Mouse (Mus musculus): ENCODE results near the gene Gm36028. TPM values are rescaled to one million over a fixed set of nuclear protein-coding genes. Genes with fewer than 3 reads are reported as not detected.

Gm36028 gene
- polyA plus RNA-seq, 1 experiment: 0.08 TPM

DNA sequence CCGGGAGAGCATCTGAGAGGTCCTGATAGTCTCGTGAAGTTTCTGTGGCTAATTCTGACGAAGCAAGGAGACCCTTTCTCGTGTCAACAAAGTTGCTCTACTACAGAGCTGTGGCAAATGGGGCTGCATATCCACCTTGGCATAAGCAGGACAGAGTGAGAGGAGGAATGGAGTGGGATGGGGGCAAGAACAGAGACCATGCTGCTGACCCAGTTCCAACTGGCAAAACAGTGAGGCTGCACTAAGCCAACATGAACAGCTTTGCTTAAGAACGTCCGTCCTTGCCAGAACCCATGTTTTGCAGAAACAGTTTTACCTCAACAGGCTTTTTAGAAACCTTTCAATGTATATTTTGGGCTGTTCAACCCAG is 51.3 kb downstream of the Gm36028 start:
- Histone ChIP-seq H3K4me3 (no peak overlapping the region), H3K36me3 (ENCODE audit: control insufficient read depth, insufficient read depth) (peaks cover 5% of the 10 kb centered on the region)

DNA sequence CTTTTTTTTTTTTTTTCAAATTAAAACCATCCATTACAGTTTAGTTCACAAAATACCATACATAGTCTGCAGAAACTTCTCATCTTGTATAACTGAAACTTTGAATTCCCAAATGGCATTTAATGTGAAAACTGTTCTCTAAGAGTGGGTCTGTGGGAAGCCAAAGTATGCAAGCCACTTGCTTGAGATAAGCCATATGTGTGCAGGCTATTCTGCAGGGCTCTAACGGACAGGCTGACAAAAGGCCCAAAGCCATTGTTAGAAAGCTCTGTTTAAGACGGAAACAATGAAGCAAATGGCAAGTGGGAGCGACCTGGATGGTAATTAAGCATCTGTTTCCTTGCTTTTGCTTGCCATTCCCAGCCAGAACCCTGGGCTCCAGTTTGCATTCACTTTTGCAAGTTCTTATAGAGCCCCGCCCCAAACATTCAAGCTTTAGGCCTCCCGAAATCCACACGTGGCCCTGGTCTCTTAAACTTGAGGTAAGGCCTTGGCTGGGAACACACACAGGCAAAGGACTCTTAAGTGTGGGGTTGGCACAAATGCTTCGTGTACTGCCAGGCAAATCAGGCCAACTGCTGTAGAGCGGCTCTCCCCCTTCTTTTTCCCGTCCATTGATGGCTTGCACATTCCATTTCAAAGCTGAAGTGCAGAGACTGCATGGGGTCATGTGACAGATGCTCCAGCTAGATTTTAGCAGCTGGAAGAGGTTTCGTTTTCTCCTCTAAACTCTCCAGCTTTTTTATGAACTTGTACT is 51.9 kb downstream of the Gm36028 start:
- Histone ChIP-seq H3K4me2 (ENCODE audit: low read depth) (no peak overlapping the region), H3K79me2 (ENCODE audit: control insufficient read depth, insufficient read depth) (peaks cover 8% of the 10 kb centered on the region), H3K36me3 (ENCODE audit: control insufficient read depth, insufficient read depth) (peaks cover 8% of the 10 kb centered on the region), H3ac (ENCODE audit: control insufficient read depth, insufficient read length) (no peak overlapping the region), H3K4me3 (no peak overlapping the region), H3K27me3 (ENCODE audit: control insufficient read depth, insufficient read depth, insufficient read length) (no peaks in the 10 kb centered on the region)
- TF ChIP-seq E2F4 (IDR thresholded peaks at IDR 0.05; ENCODE audit: insufficient read depth) (no peak), USF1 (IDR thresholded peaks at IDR 0.05; ENCODE audit: low read depth) (peak; percentile 6)

More for the DNA sequence above, 51.3 kb downstream of the Gm36028 start:
- TF ChIP-seq TCF12 (IDR thresholded peaks at IDR 0.05; ENCODE audit: insufficient read depth, poor library complexity, severe bottlenecking): no peak
- TF ChIP-seq USF1 (IDR thresholded peaks at IDR 0.05; ENCODE audit: low read depth): no peak
- no peak for TF ChIP-seq POLR2A (IDR thresholded peaks at IDR 0.05; ENCODE audit: insufficient read length, low read depth)
- TF ChIP-seq MAX (IDR thresholded peaks at IDR 0.05; ENCODE audit: low read depth): no peak
- no peak for TF ChIP-seq CEBPB (IDR thresholded peaks at IDR 0.05; ENCODE audit: insufficient read depth, poor library complexity, severe bottlenecking)
- TF ChIP-seq POLR2AphosphoS2 (IDR thresholded peaks at IDR 0.05; ENCODE audit: insufficient read length, low read depth): no peak
- no peak for TF ChIP-seq REST (IDR thresholded peaks at IDR 0.05; ENCODE audit: insufficient read depth, insufficient read length)
- TF ChIP-seq E2F4 (IDR thresholded peaks at IDR 0.05; ENCODE audit: insufficient read depth): no peak
- H3ac ChIP-seq (ENCODE audit: control insufficient read depth, insufficient read length): no peak overlapping the region
- H3K27me3 ChIP-seq (ENCODE audit: control insufficient read depth, insufficient read depth, insufficient read length): no peaks in the 10 kb centered on the region
- H3K4me2 ChIP-seq (ENCODE audit: low read depth): no peak overlapping the region
- peaks cover 8% of the 10 kb centered on the region for H3K79me2 ChIP-seq (ENCODE audit: control insufficient read depth, insufficient read depth)

DNA sequence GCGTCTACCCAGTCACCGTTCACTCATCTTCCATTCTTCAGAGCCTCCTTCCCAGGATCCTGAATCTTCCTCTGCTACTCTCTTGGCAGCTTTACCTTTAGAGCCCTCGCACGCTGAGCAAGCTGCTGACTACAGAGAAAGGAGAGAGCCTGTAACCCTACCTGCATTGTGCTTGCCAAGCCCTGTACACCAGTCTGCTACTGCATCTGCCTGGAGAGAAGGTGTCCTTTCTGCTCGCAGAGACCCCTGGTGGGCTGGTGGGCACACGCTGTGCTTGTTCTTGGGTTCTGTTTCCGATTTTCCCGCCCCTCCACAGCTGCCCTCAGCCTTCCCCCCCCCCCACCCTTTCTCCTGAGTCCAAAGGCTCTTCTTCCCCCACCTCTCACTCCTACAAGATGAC is 53.7 kb downstream of the Gm36028 start:
- peaks cover 16% of the 10 kb centered on the region for H3K36me3 ChIP-seq (ENCODE audit: control insufficient read depth, insufficient read depth)

DNA sequence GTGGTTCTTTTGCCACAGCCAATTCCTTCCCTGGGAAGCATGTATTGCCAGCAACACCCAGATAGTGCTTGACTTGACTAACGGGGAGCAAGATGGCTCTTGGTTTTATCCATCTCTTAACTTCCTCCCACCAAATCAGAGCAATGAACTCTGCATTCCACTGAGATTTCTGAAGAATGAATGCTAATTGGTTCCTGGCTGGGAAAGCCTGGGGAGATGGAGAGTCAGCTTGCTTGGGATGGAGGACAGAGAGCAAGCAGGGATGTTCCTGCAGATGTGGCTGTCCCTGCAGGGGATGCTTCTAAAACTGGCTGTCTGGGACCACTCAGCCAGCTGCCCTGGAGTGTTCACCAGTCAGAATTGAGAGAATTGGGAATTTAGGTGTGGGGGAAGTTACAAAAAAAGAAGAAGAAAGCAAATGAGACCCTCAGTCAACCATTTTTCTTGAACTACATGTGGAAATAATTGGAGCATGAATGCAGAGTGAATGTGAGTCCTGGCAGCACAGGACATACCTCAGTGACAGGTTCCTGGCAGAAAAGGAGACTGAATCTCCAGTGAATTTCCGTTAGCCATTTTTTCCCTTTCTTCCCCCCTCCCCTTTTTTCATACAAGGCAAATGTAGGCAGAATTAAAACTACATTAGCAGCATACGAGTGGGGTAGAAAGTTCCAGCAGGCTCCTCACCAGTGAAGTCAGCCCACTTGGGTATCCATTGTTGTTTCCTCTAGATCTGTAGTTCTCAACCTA is 55.0 kb downstream of the Gm36028 start:
- H3K4me3 ChIP-seq: no peak overlapping the region
- no peaks in the 10 kb centered on the region for H3K27me3 ChIP-seq (ENCODE audit: control insufficient read depth, insufficient read depth, insufficient read length)
- no peak overlapping the region for H3ac ChIP-seq (ENCODE audit: control insufficient read depth, insufficient read length)
- H3K4me2 ChIP-seq (ENCODE audit: low read depth): no peak overlapping the region
- peaks cover 16% of the 10 kb centered on the region for H3K36me3 ChIP-seq (ENCODE audit: control insufficient read depth, insufficient read depth)
- no peak for TF ChIP-seq E2F4 (IDR thresholded peaks at IDR 0.05; ENCODE audit: insufficient read depth)
- TF ChIP-seq MYOG (IDR thresholded peaks at IDR 0.05; ENCODE audit: control insufficient read depth in 1 of 3, insufficient read depth in 1 of 3, insufficient read length in 2 of 3, low read depth in 2 of 3): no peak
- TF ChIP-seq POLR2AphosphoS2 (IDR thresholded peaks at IDR 0.05; ENCODE audit: insufficient read length, low read depth): no peak
- no peak for TF ChIP-seq CEBPB (IDR thresholded peaks at IDR 0.05; ENCODE audit: insufficient read depth, poor library complexity, severe bottlenecking)
- TF ChIP-seq TCF3 (IDR thresholded peaks at IDR 0.05; ENCODE audit: insufficient read length, low read depth): no peak
- no peak for TF ChIP-seq TCF12 (IDR thresholded peaks at IDR 0.05; ENCODE audit: insufficient read depth, poor library complexity, severe bottlenecking)
- TF ChIP-seq MAX (IDR thresholded peaks at IDR 0.05; ENCODE audit: low read depth): no peak
- TF ChIP-seq USF1 (IDR thresholded peaks at IDR 0.05; ENCODE audit: low read depth): no peak
- no peak for TF ChIP-seq MYOD1 (IDR thresholded peaks at IDR 0.05; ENCODE audit: control insufficient read depth in 1 of 3, insufficient read length in 2 of 3, low read depth in 2 of 3)
- TF ChIP-seq SRF (IDR thresholded peaks at IDR 0.05; ENCODE audit: control insufficient read depth, insufficient read length, low read depth): no peak
- no peak for TF ChIP-seq REST (IDR thresholded peaks at IDR 0.05; ENCODE audit: insufficient read depth, insufficient read length)
- TF ChIP-seq POLR2A (IDR thresholded peaks at IDR 0.05; ENCODE audit: insufficient read length, low read depth): no peak
- H3K79me2 ChIP-seq (ENCODE audit: control insufficient read depth, insufficient read depth): peaks cover 4% of the 10 kb centered on the region

More for the DNA sequence above, 53.7 kb downstream of the Gm36028 start:
- H3K4me2 ChIP-seq (ENCODE audit: low read depth): no peak overlapping the region
- TF ChIP-seq CEBPB (IDR thresholded peaks at IDR 0.05; ENCODE audit: insufficient read depth, poor library complexity, severe bottlenecking) (no peak), E2F4 (IDR thresholded peaks at IDR 0.05; ENCODE audit: insufficient read depth) (no peak), MYOD1 (IDR thresholded peaks at IDR 0.05; ENCODE audit: control insufficient read depth in 1 of 3, insufficient read length in 2 of 3, low read depth in 2 of 3) (no peak), SRF (IDR thresholded peaks at IDR 0.05; ENCODE audit: control insufficient read depth, insufficient read length, low read depth) (no peak), POLR2AphosphoS2 (IDR thresholded peaks at IDR 0.05; ENCODE audit: insufficient read length, low read depth) (no peak), TCF12 (IDR thresholded peaks at IDR 0.05; ENCODE audit: insufficient read depth, poor library complexity, severe bottlenecking) (no peak), MAX (IDR thresholded peaks at IDR 0.05; ENCODE audit: low read depth) (no peak), TCF3 (IDR thresholded peaks at IDR 0.05; ENCODE audit: insufficient read length, low read depth) (no peak), POLR2A (IDR thresholded peaks at IDR 0.05; ENCODE audit: insufficient read length, low read depth) (no peak), USF1 (IDR thresholded peaks at IDR 0.05; ENCODE audit: low read depth) (no peak), MYOG (IDR thresholded peaks at IDR 0.05; ENCODE audit: control insufficient read depth in 1 of 3, insufficient read depth in 1 of 3, insufficient read length in 2 of 3, low read depth in 2 of 3) (no peak), REST (IDR thresholded peaks at IDR 0.05; ENCODE audit: insufficient read depth, insufficient read length) (no peak)
- no peak overlapping the region for H3ac ChIP-seq (ENCODE audit: control insufficient read depth, insufficient read length)
- H3K27me3 ChIP-seq (ENCODE audit: control insufficient read depth, insufficient read depth, insufficient read length): no peaks in the 10 kb centered on the region
- H3K4me3 ChIP-seq: no peak overlapping the region
- H3K79me2 ChIP-seq (ENCODE audit: control insufficient read depth, insufficient read depth): peaks cover under 1% of the 10 kb centered on the region
